Mouse (Mus musculus): ENCODE measurements around the gene Dio1. TPM values are rescaled to one million over a fixed set of nuclear protein-coding genes. Genes with fewer than 3 reads are reported as not detected.

Dio1 gene
- total RNA-seq (2023) = not detected

DNA sequence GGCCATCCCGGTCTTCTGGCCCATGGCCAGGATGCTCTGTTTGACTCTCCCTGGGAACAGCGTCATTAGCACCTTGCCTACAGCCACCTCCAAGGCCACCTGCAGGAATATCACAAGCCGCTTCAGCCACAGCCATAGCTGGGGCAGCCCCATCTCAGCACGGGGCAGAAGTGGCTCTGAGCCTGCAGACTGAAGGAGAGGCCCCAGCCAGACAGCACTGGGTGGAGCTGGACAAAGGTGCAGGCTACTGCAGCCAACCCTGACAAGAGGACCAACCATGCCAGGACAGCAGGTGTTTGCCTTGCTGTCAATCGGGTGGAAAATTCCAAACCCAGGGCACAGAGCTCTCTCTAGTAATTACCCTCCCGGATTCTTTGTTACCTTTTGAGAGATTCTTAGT, at the start of gene Dio1:
Gene Dio1, minus strand, starts transcription at position 204 of the 400 bp plus-strand sequence.

DNA sequence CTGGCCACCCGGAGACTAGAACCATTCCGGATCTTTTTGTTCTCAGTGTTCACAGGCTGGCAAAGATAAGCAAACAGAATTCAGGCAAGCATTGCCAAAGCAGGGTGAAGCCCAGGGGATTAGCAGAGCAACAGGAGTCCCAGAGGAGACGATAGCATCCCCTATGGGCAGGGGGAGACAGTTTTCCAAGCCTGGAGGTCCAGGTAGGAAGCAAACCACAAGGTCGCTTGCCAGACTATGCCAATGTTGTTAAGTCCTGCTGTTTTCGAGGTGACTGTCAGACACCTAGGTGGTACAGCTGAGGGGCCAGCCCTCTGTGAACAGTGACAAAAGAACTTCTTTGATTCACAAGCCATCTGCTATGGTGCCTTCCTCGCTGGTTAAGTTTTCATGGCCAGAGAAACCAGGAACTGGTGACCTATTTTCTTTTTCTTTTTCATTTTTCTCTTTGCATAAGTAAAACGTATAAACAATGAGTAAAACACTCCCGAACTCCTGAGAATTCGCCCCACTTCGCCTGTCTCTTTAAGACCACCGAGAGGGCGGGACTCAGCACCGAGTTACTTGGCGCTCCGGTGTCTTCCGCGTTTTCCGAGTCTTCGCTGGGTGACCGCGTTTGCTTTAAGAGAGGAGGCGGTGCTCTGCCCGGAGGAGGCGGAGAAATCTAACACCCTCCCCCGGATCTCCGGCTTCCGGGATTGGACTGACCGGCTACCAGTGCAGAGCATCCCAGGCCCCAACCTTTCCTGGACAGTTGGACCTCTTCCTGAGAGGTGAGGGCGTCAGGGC, 6.9 kb upstream of the Dio1 start, which contains the start of gene Yipf1:
Gene Yipf1, plus strand, starts transcription at position 674 of the 789 bp plus-strand sequence.

DNA sequence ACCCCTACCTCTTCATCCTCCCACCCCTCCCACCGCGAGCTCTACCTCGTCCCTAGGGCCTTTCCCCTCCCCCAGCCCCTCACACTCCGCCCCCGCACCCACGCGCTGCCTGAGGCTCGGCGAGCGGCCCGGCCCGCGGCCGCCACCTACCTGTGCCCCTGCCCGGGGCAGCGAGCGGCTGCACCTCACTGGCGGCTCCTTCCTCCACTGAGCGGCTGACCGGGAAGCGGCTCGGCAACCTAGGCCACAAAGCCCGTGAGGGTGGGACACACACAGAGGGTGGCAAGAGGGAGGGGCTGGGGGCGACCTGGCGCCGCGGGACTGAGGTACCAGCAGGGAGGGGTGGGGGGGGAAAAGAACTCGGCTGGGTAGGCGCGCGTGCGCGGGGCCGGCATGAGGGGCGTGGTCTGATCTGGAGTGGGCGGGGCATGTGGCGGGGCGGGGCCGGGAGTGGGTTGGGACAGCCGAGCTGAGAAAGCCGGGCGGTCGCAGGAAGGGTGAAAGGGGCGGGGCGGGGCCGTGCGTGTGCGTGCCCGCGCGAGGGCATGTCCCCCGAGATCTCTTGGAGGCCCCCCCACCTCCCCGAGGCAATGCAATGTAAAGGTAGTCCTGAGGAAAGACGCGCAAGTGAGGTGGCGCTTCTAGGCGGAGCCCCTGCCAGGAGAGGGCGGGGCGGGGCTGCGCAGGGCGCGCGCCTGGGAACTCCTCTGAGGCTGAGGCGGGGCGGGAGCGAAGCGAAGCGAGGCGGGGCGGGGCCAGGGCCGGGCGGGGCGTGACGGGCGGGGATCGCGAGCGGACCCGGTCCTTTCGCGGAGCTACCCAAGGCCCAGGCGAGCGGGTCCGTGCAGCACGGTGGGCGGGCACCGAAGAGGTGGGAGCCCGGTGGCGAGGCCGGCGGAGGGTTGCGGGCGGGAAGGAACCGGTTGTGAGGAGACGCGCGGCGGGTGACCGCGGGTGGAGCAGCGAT, 53.6 kb downstream of the Dio1 start, which contains the start of the genes Lrrc42 and Hspb11:
Gene Lrrc42, minus strand, starts transcription at position 408 of the 967 bp plus-strand sequence.
Gene Hspb11, plus strand, starts transcription at position 469 of the 967 bp plus-strand sequence.

Other genes with a start within 250 kb of the Dio1 start
- 66.0 TPM for gene Mrpl37, start 240.3 kb downstream of the Dio1 start, total RNA-seq (2023)
- gene Cyb5rl, start 240.2 kb downstream of the Dio1 start, total RNA-seq (2023) = 14.1 TPM
- gene Cdcp2, start 210.3 kb downstream of the Dio1 start, total RNA-seq (2023) = not detected
- 130 TPM for gene Tmem59, start 128.8 kb downstream of the Dio1 start, total RNA-seq (2023)
- 42.7 TPM for gene Tceanc2, start 128.1 kb downstream of the Dio1 start, total RNA-seq (2023)
- 0.49 TPM for gene Ldlrad1, start 98.0 kb downstream of the Dio1 start, total RNA-seq (2023)
- gene Lrrc42, start 53.6 kb downstream of the Dio1 start, total RNA-seq (2023) = 37.2 TPM
- gene Hspb11, start 53.6 kb downstream of the Dio1 start, total RNA-seq (2023) = 31.1 TPM
- gene Yipf1, start 7.2 kb upstream of the Dio1 start, total RNA-seq (2023) = 43.4 TPM
- 13.5 TPM for gene Ndc1, start 60.6 kb upstream of the Dio1 start, total RNA-seq (2023)
- 0.77 TPM for gene Glis1, start 127.4 kb upstream of the Dio1 start, total RNA-seq (2023)

Measured in CD8-positive naive resting alpha-beta T cell, adult 57 days (primary cell).